Mouse (Mus musculus) gastrocnemius, postnatal 25 days (tissue): ENCODE data around the gene Zfp668. TPM values are rescaled to one million over a fixed set of nuclear protein-coding genes. Genes with fewer than 3 reads are reported as not detected.
A peak's percentile ranks its signal among the peaks of the same experiment; 100 is the strongest.

Source experiments
- DNase-seq: peaks from one replicate; pipeline ENCODE4 v3.0.0; 2022
- total RNA-seq, 2 experiments: library from RNA; stranded (reverse); gene quantifications; 1 replicate in 1 of 2; 2 replicates in 1 of 2; pipeline ENCODE4 v1.2.3; 2021

Gene Zfp668
- total RNA-seq, 2 experiments from 2014 or later, result 2.8 to 4.5 TPM

DNA sequence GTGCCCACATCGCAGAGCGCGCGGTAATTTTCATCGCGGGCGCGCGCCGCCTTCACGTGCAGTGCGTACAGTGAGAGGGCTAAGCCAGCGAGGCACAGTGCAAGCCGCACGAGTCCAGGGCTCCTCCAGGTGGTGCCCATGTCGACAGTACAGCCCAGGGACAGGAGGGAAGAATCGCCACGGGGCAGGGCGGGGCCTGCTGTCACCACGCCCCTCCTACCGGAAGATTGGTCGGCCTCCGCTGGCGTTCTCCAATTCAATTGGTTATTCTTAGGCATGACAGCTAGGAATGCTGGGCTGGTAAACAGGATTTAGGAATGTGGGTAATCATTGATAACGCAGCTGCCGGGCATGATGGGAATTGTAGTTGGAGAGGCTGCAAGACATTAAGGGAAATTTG lies 18.8 kb upstream of the Zfp668 start, which contains the start of the genes Gm21974 and Vkorc1:
Gene Gm21974, minus strand, starts transcription at position 13 of the 400 bp plus-strand sequence.
Gene Vkorc1, minus strand, starts transcription at position 176 of the 400 bp plus-strand sequence.
- DNase-seq, result peak; percentile 96

DNA sequence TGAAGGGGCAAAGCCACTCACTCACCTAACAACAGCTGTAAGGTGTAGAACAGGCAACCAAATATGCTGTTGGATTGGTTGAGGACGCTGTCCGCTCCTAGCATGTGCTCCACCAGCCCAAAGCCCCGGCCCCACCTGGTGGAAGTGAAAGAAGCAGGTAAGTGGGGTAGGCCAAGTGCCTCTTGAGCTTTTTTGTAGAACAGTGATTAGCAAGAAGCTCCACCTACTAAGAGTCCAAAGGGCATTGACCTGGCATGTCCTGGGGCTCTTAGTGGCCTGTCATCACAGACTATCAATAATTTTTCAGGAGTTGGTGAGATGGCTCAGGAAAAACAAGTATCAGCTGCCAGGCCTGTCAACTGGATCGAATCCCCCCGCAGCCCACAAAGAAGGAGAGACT lies 17.9 kb upstream of the Zfp668 start:
- no peak for DNase-seq

DNA sequence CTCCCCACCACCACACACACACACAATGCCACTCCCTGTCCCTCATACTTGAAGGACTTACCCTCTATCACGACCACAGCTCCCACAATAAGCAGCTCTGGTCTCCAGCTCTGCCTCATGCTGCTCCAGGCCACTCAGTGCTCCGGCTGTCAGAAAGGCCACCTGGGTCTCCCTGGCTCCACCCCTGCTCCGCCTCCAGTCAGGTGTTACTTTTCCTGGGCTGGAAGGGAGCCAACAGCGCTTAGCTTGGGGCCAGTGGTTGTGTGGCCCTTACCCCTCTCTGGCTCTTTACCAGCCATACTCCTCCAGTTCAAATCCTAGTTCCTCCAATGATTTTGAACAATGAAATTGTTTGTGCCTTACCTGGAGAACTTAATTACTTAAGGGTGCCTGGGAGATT lies 14.2 kb upstream of the Zfp668 start, which contains the start of gene Prss53:
Gene Prss53, minus strand, starts transcription at position 173 of the 400 bp plus-strand sequence.
- DNase-seq, result no peak

DNA sequence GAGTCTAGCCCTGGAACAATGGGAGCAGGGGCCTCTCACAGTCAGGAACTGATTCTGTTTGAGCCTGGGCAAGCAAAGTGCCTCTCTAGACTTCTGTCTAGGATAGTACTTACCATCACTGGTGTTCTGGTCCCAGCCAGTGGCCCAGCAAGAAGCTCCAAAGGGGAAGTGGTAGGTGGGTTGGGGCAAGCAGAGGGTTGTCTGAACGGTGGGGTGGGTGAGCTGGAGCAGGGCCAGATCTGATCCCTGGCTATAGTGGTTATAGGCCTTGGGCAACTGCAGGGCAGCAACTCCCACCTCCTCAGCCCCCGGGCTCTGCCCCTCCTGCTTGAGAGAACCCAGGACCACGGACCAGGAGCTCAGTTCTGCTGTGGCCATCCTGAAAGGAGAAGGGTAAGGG lies 12.2 kb upstream of the Zfp668 start:
- no peak for DNase-seq

DNA sequence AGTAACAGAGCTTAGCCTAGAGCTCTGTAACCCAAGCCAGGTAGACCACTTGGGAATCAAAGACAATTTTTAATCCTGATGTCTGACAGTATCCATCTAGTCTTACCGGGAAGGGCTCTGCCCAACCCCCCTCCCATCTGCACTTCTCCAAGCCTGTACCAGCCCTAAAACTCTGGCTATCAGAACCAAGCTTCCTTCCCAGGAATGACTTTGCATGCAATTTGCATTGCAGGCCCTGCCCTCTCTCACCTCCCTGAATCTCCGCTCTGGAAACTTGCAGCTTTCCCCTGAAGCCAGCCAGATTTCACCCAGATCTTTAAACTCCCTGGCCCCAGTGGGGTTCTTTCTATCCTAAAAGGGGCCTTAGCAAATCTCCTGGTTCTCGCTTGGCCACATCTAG lies 11.2 kb upstream of the Zfp668 start:
- DNase-seq, result no peak

DNA sequence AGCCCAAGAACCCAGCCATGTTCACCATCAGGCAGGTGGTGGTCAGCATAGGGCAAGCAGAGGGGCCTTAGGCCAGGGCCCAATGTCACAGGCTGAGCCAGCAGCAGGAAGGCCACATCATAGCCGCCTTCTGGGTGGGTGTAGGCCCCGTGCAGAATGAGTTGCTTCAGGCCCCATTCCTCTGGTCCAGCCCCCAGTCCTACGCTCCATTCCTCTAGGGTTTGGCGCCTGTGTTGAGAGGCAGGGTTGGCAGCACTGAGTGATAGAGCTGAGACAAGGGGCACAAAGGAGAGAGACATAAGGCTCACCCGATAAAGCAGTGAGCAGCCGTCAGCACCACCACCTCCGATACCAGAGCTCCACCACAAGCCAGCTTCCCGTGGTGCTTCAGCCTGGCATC lies 10.6 kb upstream of the Zfp668 start:
- DNase-seq, result no peak

DNA sequence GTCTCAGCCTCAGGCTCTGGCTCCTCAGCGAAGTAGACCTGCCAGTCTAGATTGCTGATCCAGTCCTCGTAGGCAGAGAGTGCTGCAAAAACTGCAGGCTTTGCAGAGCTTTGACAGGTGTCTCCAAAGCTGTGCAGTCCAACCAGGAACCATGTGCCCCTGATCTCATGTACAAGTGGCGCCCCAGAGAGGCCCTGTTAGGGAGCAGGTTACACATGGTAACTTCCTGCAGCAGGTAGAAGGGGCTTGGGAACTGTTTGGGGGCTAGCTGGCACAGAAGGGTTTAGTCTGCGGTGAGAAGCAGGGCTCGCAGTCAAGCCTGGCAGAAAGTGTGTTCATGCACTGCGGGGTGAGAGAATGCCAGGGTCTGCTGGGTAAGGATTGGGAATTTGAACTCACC lies 9.9 kb upstream of the Zfp668 start:
- no peak for DNase-seq

DNA sequence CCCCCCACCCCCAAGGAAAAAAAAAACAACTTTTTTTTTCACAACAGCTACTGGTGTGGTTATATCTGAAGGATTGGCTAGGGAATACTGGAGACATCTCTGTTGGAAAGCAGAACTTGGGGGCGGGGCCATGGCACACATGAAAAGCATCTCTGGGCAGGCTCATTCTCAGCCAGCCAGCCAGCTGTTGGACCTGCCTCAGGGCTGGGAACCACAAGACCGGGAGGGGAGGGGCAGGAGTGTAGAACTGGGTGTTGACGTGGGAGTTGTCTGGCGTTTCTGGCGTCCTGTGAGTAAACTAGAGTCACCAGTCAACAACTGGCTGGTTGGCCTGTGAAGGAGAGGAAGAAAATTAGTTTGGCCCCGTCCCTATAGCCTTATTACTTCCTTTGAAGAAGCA lies 9.3 kb upstream of the Zfp668 start:
- peak; percentile 85 for DNase-seq

DNA sequence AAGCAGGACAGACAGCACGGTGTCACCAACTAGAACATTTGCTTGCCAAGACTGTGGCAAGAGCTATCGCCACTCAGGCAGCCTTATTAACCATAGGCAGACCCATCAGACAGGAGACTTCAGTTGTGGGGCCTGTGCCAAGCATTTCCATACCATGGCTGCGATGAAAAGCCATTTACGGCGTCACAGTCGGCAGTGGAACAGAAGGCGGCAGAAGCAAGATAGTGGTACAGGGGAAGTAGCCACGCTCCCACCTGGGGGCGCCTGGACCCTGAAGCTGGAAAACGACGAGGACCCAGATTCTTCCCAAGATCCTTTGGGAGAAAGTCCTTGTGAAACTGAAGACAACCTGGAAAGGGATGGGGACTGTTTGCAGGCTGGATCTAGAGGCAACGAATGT lies 3.8 kb upstream of the Zfp668 start:
- DNase-seq, result no peak

DNA sequence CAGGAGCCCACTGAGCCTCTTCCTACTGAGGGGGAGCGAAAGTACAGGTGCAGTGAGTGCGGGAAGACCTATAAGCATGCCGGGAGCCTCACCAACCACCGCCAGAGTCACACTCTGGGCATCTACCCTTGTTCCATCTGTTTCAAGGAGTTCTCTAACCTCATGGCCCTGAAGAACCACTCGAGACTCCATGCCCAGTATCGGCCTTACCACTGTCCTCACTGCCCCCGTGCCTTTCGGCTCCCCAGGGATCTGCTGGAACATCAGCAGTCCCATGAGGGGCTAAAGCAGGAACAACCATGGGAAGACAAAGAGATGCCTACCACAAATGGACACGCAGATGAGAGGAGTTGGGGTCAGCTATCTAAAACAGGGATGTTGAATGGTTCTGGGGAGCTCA lies 2.7 kb upstream of the Zfp668 start:
- DNase-seq, result no peak

DNA sequence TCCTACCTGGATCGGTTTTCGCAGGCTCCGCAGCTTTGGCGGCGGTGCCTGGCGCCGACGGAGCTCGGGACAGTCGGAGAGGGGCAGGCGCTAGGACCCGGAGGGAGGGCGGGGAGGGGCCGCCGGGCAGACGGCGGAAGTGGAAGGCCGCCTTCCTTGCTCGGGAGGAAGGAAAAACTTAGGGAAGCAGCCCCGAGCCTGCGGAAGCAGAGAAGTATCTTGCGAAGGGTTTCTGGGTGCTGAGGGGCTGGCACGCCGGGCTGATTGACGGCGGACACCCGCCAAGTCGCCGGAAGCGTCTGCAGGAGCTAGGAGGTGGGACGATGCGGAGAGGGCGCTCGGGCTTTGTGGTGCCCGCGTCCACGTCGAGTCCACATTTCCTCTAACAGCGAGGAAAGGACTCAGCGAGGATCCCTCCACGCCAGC lies 574 bp downstream of the Zfp668 start, which contains the start of gene Zfp646:
Gene Zfp646, plus strand, starts transcription at position 181 of the 426 bp plus-strand sequence.
- DNase-seq, result peak; percentile 84

DNA sequence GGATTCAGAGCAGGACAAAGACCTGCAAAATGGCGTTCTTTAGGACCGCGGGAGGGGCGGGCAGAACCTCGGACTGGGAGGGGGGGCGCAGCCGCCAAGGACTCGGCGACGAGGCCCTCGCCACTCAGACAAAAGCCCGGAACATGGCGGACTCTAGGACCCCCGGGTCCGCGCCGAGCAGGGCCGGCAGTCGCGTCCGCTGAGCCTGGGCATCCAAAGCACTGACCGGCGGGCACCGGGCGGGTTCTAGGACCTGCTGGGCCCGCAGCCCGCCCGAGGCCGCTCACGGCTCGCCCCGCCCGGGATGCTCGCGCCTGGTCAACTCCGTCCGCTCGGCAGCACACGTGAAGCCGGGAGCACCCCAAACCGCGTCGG lies 1.0 kb downstream of the Zfp668 start:
- DNase-seq, result peak; percentile 94

DNA sequence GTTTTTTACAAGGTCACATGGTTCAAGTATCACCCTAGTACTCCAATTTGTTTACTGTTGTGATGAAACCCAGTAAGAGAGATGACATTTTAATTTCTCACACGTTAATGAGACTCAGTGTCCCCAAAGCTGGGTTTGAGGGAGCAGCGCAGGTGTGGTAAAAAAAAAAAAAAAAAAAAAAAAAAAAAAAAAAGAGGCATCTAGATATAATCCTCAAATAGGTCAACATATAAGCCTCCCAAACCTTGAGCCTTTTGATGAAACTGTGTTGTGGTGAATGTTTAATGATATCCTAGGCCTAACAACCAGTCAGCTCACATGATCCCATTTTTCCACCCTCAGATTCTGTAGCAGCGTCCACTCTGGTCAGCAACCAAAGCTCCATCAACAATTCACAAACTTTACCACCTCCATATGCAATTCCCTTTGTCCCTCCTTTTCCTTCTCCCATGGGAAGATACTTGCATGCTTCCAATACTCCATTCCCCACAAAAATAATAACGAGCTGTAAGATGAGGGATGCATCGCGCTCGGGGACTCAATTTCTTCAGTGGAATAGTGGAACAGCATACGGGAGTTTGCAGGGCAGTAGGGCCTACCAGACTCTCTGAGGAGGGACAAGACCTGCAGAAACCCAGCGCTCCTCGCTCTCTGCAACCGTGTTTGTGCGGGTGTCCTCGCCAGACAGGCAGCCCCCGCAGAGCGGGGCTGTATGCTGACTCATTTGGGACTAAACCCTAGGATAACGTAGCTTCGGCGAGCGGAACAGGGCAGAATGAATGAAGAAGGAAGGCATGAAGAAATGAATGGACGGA lies 1.6 kb downstream of the Zfp668 start:
- DNase-seq, result no peak

DNA sequence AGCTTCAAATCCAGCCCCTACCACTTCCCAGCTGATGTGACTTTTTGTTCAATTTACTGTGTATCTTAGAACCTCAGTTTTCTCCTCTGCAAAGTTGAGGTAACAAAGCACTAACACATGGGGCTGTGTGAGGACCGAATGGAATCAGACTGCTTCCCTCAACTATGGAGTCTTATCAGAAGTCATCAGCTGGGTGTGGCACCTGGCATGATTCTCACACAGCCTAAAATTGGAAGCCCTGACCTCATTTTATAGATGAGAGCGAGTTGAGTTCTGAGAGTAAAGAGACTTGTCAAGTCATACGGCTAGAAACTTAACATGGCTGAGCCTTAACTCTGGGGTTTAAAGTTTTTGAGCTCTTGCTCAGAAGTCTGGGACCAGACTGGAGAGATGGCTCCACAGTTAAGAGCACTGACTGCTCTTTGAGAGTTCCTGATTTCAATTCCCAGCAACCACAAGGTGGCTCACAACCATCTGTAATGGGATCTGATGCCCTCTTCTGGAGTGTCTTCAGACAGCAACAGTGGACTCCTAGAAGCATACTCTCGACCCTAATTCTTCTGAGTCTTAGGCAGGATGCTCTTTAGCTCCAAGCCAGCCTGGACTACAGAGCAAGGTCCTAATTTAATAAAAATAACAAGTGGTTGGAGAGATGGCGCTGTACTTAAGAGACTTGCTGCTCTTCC lies 6.3 kb downstream of the Zfp668 start:
- DNase-seq, result no peak

DNA sequence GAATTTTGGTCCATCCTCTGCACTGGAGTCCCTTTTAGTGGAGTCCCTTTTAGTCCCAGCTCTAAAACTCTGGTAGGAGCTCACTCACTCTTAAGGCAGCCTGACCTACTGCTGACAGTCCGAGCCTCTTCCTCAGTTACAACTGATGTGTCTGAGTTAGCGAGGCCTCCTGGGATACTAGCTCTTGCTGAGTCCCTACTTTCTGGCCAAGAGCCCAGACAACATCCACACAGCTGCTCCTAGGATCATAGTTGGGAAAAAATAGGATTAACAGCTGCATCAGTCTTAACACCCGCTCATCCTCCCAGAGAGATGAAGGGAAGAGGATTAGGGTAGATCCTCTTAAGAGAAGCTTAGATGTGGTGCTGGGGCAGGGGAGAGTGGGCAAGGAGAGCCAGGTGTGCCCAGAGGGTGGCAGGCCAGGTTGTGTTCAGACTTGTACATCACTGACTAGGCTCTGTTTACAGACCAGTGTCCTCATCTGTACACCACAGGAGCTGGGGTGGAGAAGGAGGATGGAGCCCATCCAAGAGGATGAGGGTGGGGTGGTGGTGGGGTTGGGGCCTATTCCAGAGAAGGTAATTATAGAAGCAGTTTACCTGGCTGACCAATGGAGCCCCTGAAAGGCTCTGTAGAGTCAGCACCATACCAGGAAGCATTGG lies 7.3 kb downstream of the Zfp668 start:
- DNase-seq, result peak; percentile 48

DNA sequence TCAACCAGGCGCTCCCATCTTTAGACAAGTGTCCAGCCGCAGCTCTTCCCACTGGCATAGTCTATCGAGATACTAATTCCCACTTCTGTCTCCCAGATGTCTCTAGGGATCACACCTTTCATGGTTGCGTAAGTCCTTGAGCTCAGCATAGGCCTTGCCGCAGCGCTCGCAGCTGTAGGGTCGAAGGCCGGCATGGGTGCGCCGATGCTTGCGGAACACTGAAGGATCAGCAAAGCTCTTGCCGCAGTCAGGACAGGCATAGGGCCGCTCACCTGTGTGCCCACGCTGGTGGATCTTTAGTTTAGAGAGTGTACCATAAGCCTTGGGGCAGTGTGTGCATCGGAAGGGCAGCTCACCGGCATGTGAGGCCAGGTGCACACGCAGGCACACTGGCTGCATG lies 9.0 kb downstream of the Zfp668 start:
- DNase-seq, result no peak

DNA sequence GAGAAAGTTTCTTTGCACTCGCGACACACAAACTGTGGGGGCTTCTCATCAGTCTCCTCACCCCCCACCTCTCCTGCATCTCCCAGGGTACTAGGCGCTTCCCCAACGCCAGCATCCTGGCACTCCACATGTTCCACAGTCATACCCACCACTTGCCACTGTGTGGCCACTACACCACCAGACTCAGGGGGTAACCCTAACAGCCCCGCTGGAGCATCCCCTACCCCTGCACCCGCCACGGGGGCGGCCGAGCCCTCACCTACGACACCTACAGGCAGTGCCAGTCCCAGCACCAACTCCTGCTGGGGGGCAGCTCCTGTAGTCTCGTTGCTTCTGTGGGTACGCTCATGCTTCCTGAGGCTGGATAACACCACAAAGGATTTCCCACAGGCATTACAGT lies 10.2 kb downstream of the Zfp668 start:
- DNase-seq, result no peak

DNA sequence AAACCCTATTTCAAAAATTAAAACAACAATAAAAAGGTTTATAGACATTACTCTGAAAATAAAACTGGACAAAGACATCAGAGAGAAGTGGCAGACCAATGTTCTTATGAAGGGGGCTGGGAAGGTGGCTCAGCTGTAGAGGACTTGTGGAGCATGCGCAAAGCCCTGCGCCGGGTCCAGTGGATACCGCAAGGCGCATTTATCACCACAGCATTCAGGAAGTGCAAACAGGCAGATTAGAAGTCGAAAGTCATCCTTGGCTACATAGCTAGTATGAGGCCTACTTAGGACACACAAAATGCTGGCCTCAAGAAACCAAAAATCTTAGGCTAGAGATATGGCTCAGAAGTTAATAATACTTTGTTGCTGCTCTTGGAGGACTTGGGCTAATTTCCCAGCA lies 18.4 kb downstream of the Zfp668 start:
- no peak for DNase-seq

DNA sequence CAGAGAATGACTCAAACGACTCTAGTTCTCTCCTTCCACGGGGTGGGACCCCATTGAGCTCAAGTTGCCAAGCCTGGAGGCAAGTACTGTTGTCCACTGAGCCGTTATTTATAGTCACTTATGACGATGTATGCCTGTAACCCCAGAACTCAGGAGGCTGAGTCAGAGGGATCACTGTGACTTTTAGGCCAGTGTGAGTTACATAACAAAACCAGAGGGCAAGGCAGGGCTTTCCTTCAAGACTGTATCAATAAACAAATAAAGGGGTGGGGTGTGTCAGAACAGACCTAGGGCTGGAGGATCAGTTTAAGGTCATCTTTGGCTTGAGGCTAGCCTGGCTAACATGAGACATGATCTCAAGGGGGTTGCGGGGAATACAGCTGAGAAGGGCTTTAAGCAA lies 25.7 kb downstream of the Zfp668 start:
- peak; percentile 59 for DNase-seq

DNA sequence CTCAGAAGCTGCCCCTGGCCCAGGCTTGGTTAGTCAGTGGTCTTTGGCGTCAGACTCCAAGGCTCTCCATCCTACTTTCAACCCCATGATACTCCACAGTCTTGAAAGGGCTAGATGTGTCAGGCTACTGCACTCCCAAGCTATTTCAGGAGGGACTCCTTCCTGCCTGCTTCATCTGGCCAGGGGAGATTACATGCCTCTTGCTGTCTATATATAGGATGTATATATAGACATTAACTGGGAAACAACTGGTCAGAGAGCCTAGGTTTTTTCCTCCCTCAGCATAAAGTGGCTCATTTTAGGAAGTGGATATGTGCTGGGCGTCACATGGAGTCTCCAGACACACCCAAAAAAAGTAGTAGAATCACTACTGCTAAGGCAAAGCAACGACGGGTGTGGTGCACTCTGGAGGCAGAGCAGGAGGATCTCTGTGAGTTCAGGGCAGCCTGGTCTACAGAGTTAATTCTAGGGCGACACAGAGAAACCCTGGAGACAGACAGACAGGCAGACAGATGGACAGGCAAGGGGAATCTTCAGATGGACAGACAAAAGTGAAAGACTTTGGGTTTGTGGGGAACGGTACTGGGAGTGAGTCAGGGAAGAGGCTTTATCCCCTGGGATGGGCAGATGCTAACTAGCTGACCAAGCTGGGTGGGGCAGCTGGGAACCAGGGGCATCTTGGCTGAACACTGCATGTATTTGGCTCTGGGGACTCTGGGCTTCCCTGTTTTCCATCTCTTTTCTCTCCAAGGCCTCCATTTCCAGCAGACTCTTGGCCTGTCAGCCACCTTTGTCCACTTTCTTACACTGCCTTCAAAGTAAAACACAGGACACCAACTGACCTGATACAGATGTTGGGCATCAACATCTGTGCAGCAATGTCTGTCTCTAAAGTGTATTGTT lies 26.4 kb downstream of the Zfp668 start:
- peak; percentile 38 for DNase-seq

DNA sequence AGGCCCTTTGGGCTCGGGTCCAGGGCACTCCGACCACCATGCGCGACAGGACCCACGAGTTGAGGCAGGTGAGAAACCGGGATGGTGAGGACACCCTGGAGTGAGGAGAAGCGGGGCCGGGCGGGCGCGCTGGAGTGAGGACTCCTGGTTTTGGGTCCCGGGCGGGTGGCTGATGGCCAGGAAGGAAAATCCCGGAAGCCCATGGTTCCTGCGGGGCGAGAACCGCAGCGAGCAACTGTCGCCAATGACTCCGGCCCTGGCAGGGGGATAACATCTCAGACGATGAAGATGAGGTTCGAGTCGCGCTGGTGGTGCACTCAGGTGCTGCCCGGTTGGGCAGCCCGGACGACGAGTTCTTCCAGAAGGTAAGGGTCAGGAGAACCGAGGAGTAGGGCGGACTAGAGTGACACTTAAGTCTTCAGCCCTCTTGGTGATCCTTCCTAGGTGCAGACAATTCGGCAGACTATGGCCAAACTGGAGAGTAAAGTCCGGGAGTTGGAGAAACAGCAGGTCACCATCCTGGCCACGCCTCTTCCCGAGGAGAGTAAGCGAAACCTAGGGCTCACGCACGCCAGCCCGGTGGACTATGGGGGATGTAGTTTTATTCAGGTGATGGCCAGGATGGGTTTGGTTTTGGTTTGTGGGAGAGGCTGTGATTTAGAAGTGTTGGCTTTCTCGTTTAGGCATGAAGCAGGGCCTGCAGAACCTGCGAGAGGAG lies 34.5 kb downstream of the Zfp668 start:
- DNase-seq, result peak; percentile 78
